Mouse (Mus musculus): Measurements from ENCODE around the gene Srgap2. TPM values are rescaled to one million over a fixed set of nuclear protein-coding genes. Genes with fewer than 3 reads are reported as not detected.
A peak's percentile ranks its signal among the peaks of the same experiment; 100 is the strongest.

Srgap2 gene
- total RNA-seq, 2 experiments from 2014 or later = 175 to 199 TPM

GRCm38 (mm10) chr1:131481391-131481790 is 45.8 kb downstream of the Srgap2 start:
- DNase-seq = no peak
- intact Hi-C loops (cut with DNase I) = no loop called here

- intact Hi-C loops (cut with DNase I) = no loop called here
Measured at GRCm38 (mm10) chr1:131478770-131479305, 48.3 kb downstream of the Srgap2 start.

GRCm38 (mm10) chr1:131475306-131475705 is 51.8 kb downstream of the Srgap2 start:
- DNase-seq = no peak
- intact Hi-C loops (cut with DNase I) = no loop called here

More at GRCm38 (mm10) chr1:131478770-131479305, 48.3 kb downstream of the Srgap2 start:
- no peak for DNase-seq

GRCm38 (mm10) chr1:131473631-131474118 is 53.5 kb downstream of the Srgap2 start:
- intact Hi-C loops (cut with DNase I) = no loop called here
- DNase-seq = no peak

- intact Hi-C loops (cut with DNase I) = no loop called here
- DNase-seq = no peak
Measured at GRCm38 (mm10) chr1:131470597-131470996, 56.6 kb downstream of the Srgap2 start.

- intact Hi-C loops (cut with DNase I) = no loop called here
- DNase-seq = no peak
Measured at GRCm38 (mm10) chr1:131465855-131466254, 61.3 kb downstream of the Srgap2 start.

GRCm38 (mm10) chr1:131463953-131464627 is 63.1 kb downstream of the Srgap2 start:
- intact Hi-C loops (cut with DNase I) = no loop called here
- DNase-seq = no peak

GRCm38 (mm10) chr1:131462541-131463067 is 64.5 kb downstream of the Srgap2 start:
- DNase-seq = no peak
- intact Hi-C loops (cut with DNase I) = no loop called here

GRCm38 (mm10) chr1:131460914-131461530 is 66.1 kb downstream of the Srgap2 start:
- DNase-seq = no peak
- intact Hi-C loops (cut with DNase I) = no loop called here

- DNase-seq = no peak
- intact Hi-C loops (cut with DNase I) = no loop called here
Measured at GRCm38 (mm10) chr1:131455355-131455890, 71.7 kb downstream of the Srgap2 start.

- intact Hi-C loops (cut with DNase I) = no loop called here
Measured at GRCm38 (mm10) chr1:131454386-131454785, 72.8 kb downstream of the Srgap2 start.

GRCm38 (mm10) chr1:131453335-131453734 is 73.8 kb downstream of the Srgap2 start:
- intact Hi-C loops (cut with DNase I) = no loop called here
- DNase-seq = no peak

More at GRCm38 (mm10) chr1:131454386-131454785, 72.8 kb downstream of the Srgap2 start:
- no peak for DNase-seq

- intact Hi-C loops (cut with DNase I) = no loop called here
- no peak for DNase-seq
Measured at GRCm38 (mm10) chr1:131448373-131448772, 78.8 kb downstream of the Srgap2 start.

- intact Hi-C loops (cut with DNase I) = no loop called here
- DNase-seq = no peak
Measured at GRCm38 (mm10) chr1:131447333-131447732, 79.8 kb downstream of the Srgap2 start.

- intact Hi-C loops (cut with DNase I) = no loop called here
- DNase-seq = no peak
Measured at GRCm38 (mm10) chr1:131446577-131446976, 80.6 kb downstream of the Srgap2 start.

- no peak for DNase-seq
- intact Hi-C loops (cut with DNase I) = no loop called here
Measured at GRCm38 (mm10) chr1:131438556-131438955, 88.6 kb downstream of the Srgap2 start.

GRCm38 (mm10) chr1:131437975-131438374 is 89.2 kb downstream of the Srgap2 start:
- intact Hi-C loops (cut with DNase I) = no loop called here
- DNase-seq = no peak

GRCm38 (mm10) chr1:131436609-131437008 is 90.5 kb downstream of the Srgap2 start:
- intact Hi-C loops (cut with DNase I) = no loop called here
- no peak for DNase-seq

GRCm38 (mm10) chr1:131431456-131432246 is 95.5 kb downstream of the Srgap2 start:
- intact Hi-C loops (cut with DNase I) = no loop called here
- DNase-seq = peak; percentile 57

GRCm38 (mm10) chr1:131427140-131427821 is 99.9 kb downstream of the Srgap2 start:
- DNase-seq = no peak
- intact Hi-C loops (cut with DNase I) = loop anchor here (10.0 kb wide), 1 partner anchor 98 kb away; the partner anchor contains the start of genes Fam72a and Srgap2

All from left cerebral cortex, postnatal 4 days (tissue).